Mouse (Mus musculus) heart, postnatal 0 days (tissue): ENCODE measurements around the gene Fcho2.

Experiments used
- CTCF ChIP-seq: IDR thresholded peaks from 2 replicates; pipeline ENCODE4 v1.5.1; 2016; ENCODE audit warnings: antibody characterized with exemption, control low read depth, low read depth
- EP300 ChIP-seq: IDR thresholded peaks from 2 replicates; pipeline ENCODE4 v1.6.1; 2016; ENCODE audit warnings: antibody characterized with exemption, low read depth

DNA sequence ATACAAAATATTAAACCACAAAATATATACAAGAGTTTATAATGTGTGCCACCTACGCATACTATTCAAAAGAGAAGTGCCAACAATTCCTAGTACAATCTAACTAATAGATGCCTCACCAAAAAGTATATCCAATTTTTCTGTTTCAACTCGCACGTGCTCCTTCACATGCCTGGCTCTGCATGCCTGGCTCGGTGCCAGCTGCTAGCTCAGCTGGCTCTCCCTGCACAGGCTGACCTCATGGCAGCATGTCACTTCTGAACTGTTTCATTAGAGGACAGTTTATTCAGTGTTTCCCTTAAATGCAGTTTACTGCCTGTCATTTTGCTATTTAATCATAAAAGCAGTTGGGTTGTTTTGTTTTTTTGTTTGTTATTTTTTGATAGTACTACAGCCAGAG is 46.9 kb downstream of the Fcho2 start:
- no peak for TF ChIP-seq EP300
- no peak for TF ChIP-seq CTCF
